Mouse (Mus musculus) 3134 (cell line): ENCODE data around the gene Rab29.
"Not testable (repeated sequence)": the region's sequence is repeated elsewhere in the genome, so short reads cannot be mapped to it uniquely, and the experiment has no call there.

Experiments used
- DNase-seq: peaks from one replicate; pipeline ENCODE4 v3.0.0-alpha.2; 2011; ENCODE audit warnings: low spot score; ENCODE audit not compliant: insufficient read length; ENCODE audit errors: extremely low read depth

The Rab29 gene

GRCm38 (mm10) chr1:131861811-131862210 lies 5.2 kb upstream of the Rab29 start:
- no peak for DNase-seq

- no peak for DNase-seq
Measured at GRCm38 (mm10) chr1:131865596-131865995, 1.4 kb upstream of the Rab29 start.

- DNase-seq: no peak
Measured at GRCm38 (mm10) chr1:131866304-131866999, 572 bp upstream of the Rab29 start.

GRCm38 (mm10) chr1:131867946-131868290 lies 894 bp downstream of the Rab29 start:
- no peak for DNase-seq

- DNase-seq: no peak
Measured at GRCm38 (mm10) chr1:131869561-131869960, 2.5 kb downstream of the Rab29 start.

- peak; percentile 45 for DNase-seq
Measured at GRCm38 (mm10) chr1:131872856-131873255, 5.8 kb downstream of the Rab29 start.

GRCm38 (mm10) chr1:131879816-131880215 lies 12.8 kb downstream of the Rab29 start:
- DNase-seq: peak; percentile 16

GRCm38 (mm10) chr1:131882787-131883186 lies 15.8 kb downstream of the Rab29 start:
- DNase-seq: peak; percentile 7

- no peak for DNase-seq
Measured at GRCm38 (mm10) chr1:131886173-131886572, 19.1 kb downstream of the Rab29 start.

GRCm38 (mm10) chr1:131886641-131887040 lies 19.6 kb downstream of the Rab29 start:
- no peak for DNase-seq

GRCm38 (mm10) chr1:131890043-131890658 lies 23.1 kb downstream of the Rab29 start:
- no peak for DNase-seq

- DNase-seq: no peak
Measured at GRCm38 (mm10) chr1:131891436-131891835, 24.4 kb downstream of the Rab29 start.

- DNase-seq: no peak
Measured at GRCm38 (mm10) chr1:131902679-131903078, 35.7 kb downstream of the Rab29 start.

GRCm38 (mm10) chr1:131903251-131903650 lies 36.2 kb downstream of the Rab29 start:
- no peak for DNase-seq

- DNase-seq: peak; percentile 15
Measured at GRCm38 (mm10) chr1:131905497-131905896, 38.5 kb downstream of the Rab29 start.

GRCm38 (mm10) chr1:131908456-131908855 lies 41.4 kb downstream of the Rab29 start:
- DNase-seq: no peak

GRCm38 (mm10) chr1:131909236-131909635 lies 42.2 kb downstream of the Rab29 start:
- not testable (repeated sequence) for DNase-seq

GRCm38 (mm10) chr1:131910001-131910648 lies 43.1 kb downstream of the Rab29 start, which contains the start of gene Nucks1:
TSS of gene Nucks1 (plus strand) at chr1:131910534.
- DNase-seq: peak; percentile 99

GRCm38 (mm10) chr1:131910674-131911558 lies 43.9 kb downstream of the Rab29 start:
- DNase-seq: peak; percentile 88

- DNase-seq: no peak
Measured at GRCm38 (mm10) chr1:131917634-131918033, 50.6 kb downstream of the Rab29 start.

GRCm38 (mm10) chr1:131919052-131919451 lies 52.0 kb downstream of the Rab29 start:
- DNase-seq: no peak
